19 mouse cellular contexts compared by ENCODE assay signal in the genomic region with DNA sequence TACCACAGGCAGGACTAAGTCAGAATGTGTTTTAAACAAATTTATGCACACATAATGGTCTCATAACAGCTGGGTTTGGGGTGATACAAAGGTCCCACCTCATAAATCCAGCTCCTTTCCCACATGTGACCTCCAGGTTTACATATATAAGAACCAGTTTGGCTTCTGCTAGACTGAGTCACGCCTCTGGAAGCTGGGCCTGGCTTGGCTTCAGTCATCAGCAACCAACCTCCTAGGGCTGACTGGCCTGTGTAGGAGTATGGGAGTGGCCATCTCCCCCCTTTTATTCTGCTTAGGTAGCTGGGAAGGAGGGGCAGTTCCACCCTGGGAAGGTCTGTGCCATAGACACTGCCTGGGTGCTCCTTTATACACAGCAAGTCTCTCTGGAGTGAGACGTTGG. TPM values are rescaled to one million over a fixed set of nuclear protein-coding genes. Genes with fewer than 3 reads are reported as not detected.
DNase-seq lines count a peak whose midpoint lies in the region; ATAC-seq lines count a peak whose summit lies in the region.
"Had no signal": no experiment of that assay in that cellular context is flagged by ENCODE, and none has a peak within 500 bp of the region (broad histone marks: within the 10 kb centered on the region; RNA-seq: fewer than 3 reads in every experiment).

A gene (plus strand): TSS at position 309 of the 400 bp plus-strand sequence.

- H3K4me3 ChIP-seq in embryonic facial prominence, embryonic 15.5 days (replicated peaks) = no peak within 1 kb of the TSS
- no peak within 1 kb of the TSS for H3K4me3 ChIP-seq in embryonic facial prominence, embryonic 10.5 days
- H3K4me3 ChIP-seq in limb, embryonic 12.5 days (replicated peaks) = no peak within 1 kb of the TSS
- H3K4me3 ChIP-seq in stomach, embryonic 16.5 days (replicated peaks; ENCODE audit: low read length) = no peak within 1 kb of the TSS
- H3K4me3 ChIP-seq in midbrain, embryonic 14.5 days (replicated peaks; ENCODE audit: low read depth, low read length) = no peak within 1 kb of the TSS
- H3K4me3 ChIP-seq: forebrain, embryonic 13.5 days; heart, embryonic 15.5 days; hindbrain, embryonic 15.5 days had no signal

- ATAC-seq in embryonic facial prominence, embryonic 15.5 days (ENCODE audit: insufficient number of reproducible peaks, low FRiP score, low TSS enrichment, low read depth) = no peak
- peak; percentile 73; the same call in 1 of the 2 replicates for ATAC-seq in limb, embryonic 12.5 days (ENCODE audit: insufficient number of reproducible peaks, insufficient read depth, low FRiP score, low TSS enrichment, low read depth)
- peak; percentile 76; the same call in 1 of the 2 replicates for ATAC-seq in stomach, embryonic 16.5 days (ENCODE audit: insufficient read depth, low FRiP score)
- no peak for ATAC-seq in midbrain, embryonic 14.5 days (ENCODE audit: low FRiP score, low TSS enrichment)
- ATAC-seq: forebrain, embryonic 13.5 days had no signal

- H3K4me2 ChIP-seq in embryonic facial prominence, embryonic 15.5 days (replicated peaks) = no peak within 1 kb of the TSS
- H3K4me2 ChIP-seq in limb, embryonic 12.5 days = no peak within 1 kb of the TSS
- no peak within 1 kb of the TSS for H3K4me2 ChIP-seq in stomach, embryonic 16.5 days (ENCODE audit: low read depth, low read length)
- H3K4me2 ChIP-seq in midbrain, embryonic 14.5 days (ENCODE audit: low read length) = no peak within 1 kb of the TSS
- H3K4me2 ChIP-seq: forebrain, embryonic 13.5 days; heart, embryonic 15.5 days; hindbrain, embryonic 15.5 days had no signal

- DNase-seq in embryonic facial prominence, embryonic 10.5 days (ENCODE audit: low spot score) = no peak
- peak; percentile 5 for DNase-seq in ovary, adult 18-20 months (ENCODE audit: low spot score)
- DNase-seq in ovary, postnatal 10 days (ENCODE audit: low spot score) = no peak
- DNase-seq in gastrocnemius, postnatal 25 days = no peak
- DNase-seq in midbrain, embryonic 14.5 days = no peak
- DNase-seq: cerebellum, adult 9-11 months; kidney, postnatal 36 days; lung, postnatal 36 days; thymus, postnatal 36 days had no signal

- no peak within 1 kb of the TSS for H3K27ac ChIP-seq in embryonic facial prominence, embryonic 15.5 days (replicated peaks)
- no peak within 1 kb of the TSS for H3K27ac ChIP-seq in embryonic facial prominence, embryonic 10.5 days (replicated peaks)
- H3K27ac ChIP-seq in limb, embryonic 12.5 days = peak within 1 kb of the TSS; percentile 60
- peak within 1 kb of the TSS; percentile 19; the same call in 1 of the 2 replicates for H3K27ac ChIP-seq in stomach, embryonic 16.5 days (ENCODE audit: low read length)
- H3K27ac ChIP-seq in midbrain, embryonic 14.5 days (replicated peaks; ENCODE audit: low read depth, low read length) = no peak within 1 kb of the TSS
- H3K27ac ChIP-seq: forebrain, embryonic 13.5 days; heart, embryonic 15.5 days; hindbrain, embryonic 15.5 days had no signal

- no peaks in the 10 kb centered on the region for H3K36me3 ChIP-seq in embryonic facial prominence, embryonic 15.5 days
- no peaks in the 10 kb centered on the region for H3K36me3 ChIP-seq in embryonic facial prominence, embryonic 10.5 days (replicated peaks)
- no peaks in the 10 kb centered on the region for H3K36me3 ChIP-seq in limb, embryonic 12.5 days
- H3K36me3 ChIP-seq in stomach, embryonic 16.5 days (ENCODE audit: control insufficient read depth, insufficient read depth, low read length) = no peaks in the 10 kb centered on the region
- H3K36me3 ChIP-seq in midbrain, embryonic 14.5 days (ENCODE audit: control insufficient read depth, insufficient read depth, low read length) = no peaks in the 10 kb centered on the region
- H3K36me3 ChIP-seq: heart, embryonic 15.5 days; hindbrain, embryonic 15.5 days had no signal

- no peaks in the 10 kb centered on the region for H3K4me1 ChIP-seq in embryonic facial prominence, embryonic 15.5 days
- no peaks in the 10 kb centered on the region for H3K4me1 ChIP-seq in embryonic facial prominence, embryonic 10.5 days
- 0 out of 2 replicates have a peak, but pooled peaks cover 5% of the 10 kb centered on the region for H3K4me1 ChIP-seq in limb, embryonic 12.5 days (replicated peaks)
- no peaks in the 10 kb centered on the region for H3K4me1 ChIP-seq in stomach, embryonic 16.5 days (ENCODE audit: control insufficient read depth, insufficient read depth, low read length)
- H3K4me1 ChIP-seq in midbrain, embryonic 14.5 days (ENCODE audit: control insufficient read depth, insufficient read depth, low read length) = no peaks in the 10 kb centered on the region
- H3K4me1 ChIP-seq: forebrain, embryonic 13.5 days; heart, embryonic 15.5 days; hindbrain, embryonic 15.5 days had no signal

- no peaks in the 10 kb centered on the region for H3K27me3 ChIP-seq in embryonic facial prominence, embryonic 15.5 days
- H3K27me3 ChIP-seq in embryonic facial prominence, embryonic 10.5 days (replicated peaks; ENCODE audit: low read depth, poor library complexity, severe bottlenecking) = no peaks in the 10 kb centered on the region
- no peaks in the 10 kb centered on the region for H3K27me3 ChIP-seq in limb, embryonic 12.5 days
- no peaks in the 10 kb centered on the region for H3K27me3 ChIP-seq in stomach, embryonic 16.5 days (ENCODE audit: control insufficient read depth, insufficient read depth, low read length)
- no peaks in the 10 kb centered on the region for H3K27me3 ChIP-seq in midbrain, embryonic 14.5 days (ENCODE audit: control insufficient read depth, insufficient read depth, low read length)
- H3K27me3 ChIP-seq: forebrain, embryonic 13.5 days; heart, embryonic 15.5 days; hindbrain, embryonic 15.5 days had no signal

- H3K9me3 ChIP-seq in embryonic facial prominence, embryonic 15.5 days (replicated peaks) = no peaks in the 10 kb centered on the region
- no peaks in the 10 kb centered on the region for H3K9me3 ChIP-seq in embryonic facial prominence, embryonic 10.5 days
- H3K9me3 ChIP-seq in limb, embryonic 12.5 days = no peaks in the 10 kb centered on the region
- no peaks in the 10 kb centered on the region for H3K9me3 ChIP-seq in stomach, embryonic 16.5 days (replicated peaks; ENCODE audit: control insufficient read depth, low read length)
- H3K9me3 ChIP-seq in midbrain, embryonic 14.5 days (ENCODE audit: control insufficient read depth, low read length) = no peaks in the 10 kb centered on the region
- H3K9me3 ChIP-seq: forebrain, embryonic 13.5 days; heart, embryonic 15.5 days; hindbrain, embryonic 15.5 days had no signal

- WGBS in embryonic facial prominence, embryonic 15.5 days = 71% methylated on average over 2 of the region's 2 CpGs
- 90% methylated on average over 2 of the region's 2 CpGs for WGBS in embryonic facial prominence, embryonic 10.5 days
- 61% methylated on average over 2 of the region's 2 CpGs for WGBS in limb, embryonic 12.5 days
- WGBS in stomach, embryonic 16.5 days = 56% methylated on average over 2 of the region's 2 CpGs
- 79% methylated on average over 2 of the region's 2 CpGs for WGBS in midbrain, embryonic 14.5 days

- no peak within 1 kb of the TSS for H3K9ac ChIP-seq in embryonic facial prominence, embryonic 15.5 days
- H3K9ac ChIP-seq in limb, embryonic 12.5 days (replicated peaks) = no peak within 1 kb of the TSS
- no peak within 1 kb of the TSS for H3K9ac ChIP-seq in stomach, embryonic 16.5 days (ENCODE audit: low read length)
- H3K9ac ChIP-seq in midbrain, embryonic 14.5 days (replicated peaks; ENCODE audit: low read length) = no peak within 1 kb of the TSS
- H3K9ac ChIP-seq: forebrain, embryonic 13.5 days; heart, embryonic 15.5 days; hindbrain, embryonic 15.5 days had no signal

RNA-seq across cellular contexts. Expression of the gene that starts here (rescaled TPM):
- 7.4 and 11.9 TPM in 2 replicates for polyA plus RNA-seq in embryonic facial prominence, embryonic 15.5 days (2015; fragmentation: Nextera tagmentation; extraction: Ambion mirVana)
- not detected in 2 replicates for polyA plus RNA-seq in embryonic facial prominence, embryonic 10.5 days (2016; fragmentation: Nextera tagmentation; extraction: Ambion mirVana)
- 1.1 and 1.7 TPM in 2 replicates for polyA plus RNA-seq in limb, embryonic 12.5 days (2016; fragmentation: Nextera tagmentation; extraction: Ambion mirVana)
- 13.6 and 15.0 TPM in 2 replicates for polyA plus RNA-seq in stomach, embryonic 16.5 days (2015; fragmentation: Nextera tagmentation; extraction: Ambion mirVana)
- total RNA-seq in gastrocnemius, postnatal 25 days (2021) = not detected
- 1.7 TPM in 1 of 2 replicates, not detected in the other for polyA plus RNA-seq in midbrain, embryonic 14.5 days (2014; fragmentation: Nextera tagmentation; extraction: Ambion mirVana)
- total RNA-seq: ES-E14; gastrocnemius, adult 8-10 months; left cerebral cortex, adult 18-20 months had no signal
- polyA plus RNA-seq: embryonic facial prominence, embryonic 11.5 days; forebrain, embryonic 13.5 days; hindbrain, embryonic 15.5 days had no signal

Comparison
In these comparisons a context has a peak if more than half of its experiments do, and no peak if none do; other contexts are left out.
1. ATAC-seq: peak in limb, embryonic 12.5 days (single experiment) and stomach, embryonic 16.5 days (single experiment); none in embryonic facial prominence, embryonic 15.5 days (single experiment) and midbrain, embryonic 14.5 days (single experiment).
2. H3K27ac ChIP-seq: peak in limb, embryonic 12.5 days (single experiment) and stomach, embryonic 16.5 days (single experiment); none in embryonic facial prominence, embryonic 15.5 days (single experiment), embryonic facial prominence, embryonic 10.5 days (single experiment) and midbrain, embryonic 14.5 days (single experiment).